ENCODE assay signal across 39 mouse cellular contexts in genomic region chr14:36137696-36138095, GRCm38 (mm10). TPM values are rescaled to one million over a fixed set of nuclear protein-coding genes. Genes with fewer than 3 reads are reported as not detected.
"Had no signal": no experiment of that assay in that cellular context is flagged by ENCODE, and none has a peak within 500 bp of the region (broad histone marks: within the 10 kb centered on the region; RNA-seq: fewer than 3 reads in every experiment).

No protein-coding gene starts in this region.

- DNase-seq: cerebellum, adult 9-10 months; cerebellum, adult 9-11 months; cerebellum, postnatal 10 days; cerebellum, postnatal 14 days; cerebellum, postnatal 25 days; cerebellum, postnatal 36 days; embryo, embryonic 11 days; forebrain, postnatal 0 days; gastrocnemius, adult 2 months; gastrocnemius, postnatal 10 days; gastrocnemius, postnatal 14 days; gastrocnemius, postnatal 25 days; gastrocnemius, postnatal 36 days; heart, adult 11 months; heart, adult 18-20 months; heart, adult 2 months had no signal

- ATAC-seq: forebrain, embryonic 13.5 days; forebrain, embryonic 14.5 days; forebrain, embryonic 15.5 days; forebrain, embryonic 16.5 days; forebrain, postnatal 0 days had no signal

- H3K4me1 ChIP-seq: embryonic facial prominence, embryonic 10.5 days; embryonic facial prominence, embryonic 12.5 days; embryonic facial prominence, embryonic 13.5 days; embryonic facial prominence, embryonic 15.5 days; forebrain, embryonic 10.5 days had no signal

- H3K36me3 ChIP-seq: embryonic facial prominence, embryonic 10.5 days; embryonic facial prominence, embryonic 12.5 days; embryonic facial prominence, embryonic 13.5 days; embryonic facial prominence, embryonic 15.5 days; forebrain, embryonic 10.5 days; forebrain, embryonic 12.5 days; forebrain, embryonic 15.5 days had no signal

- H3K9me3 ChIP-seq: embryonic facial prominence, embryonic 10.5 days; embryonic facial prominence, embryonic 12.5 days; embryonic facial prominence, embryonic 13.5 days; embryonic facial prominence, embryonic 15.5 days; forebrain, embryonic 10.5 days; forebrain, embryonic 12.5 days; forebrain, embryonic 13.5 days; forebrain, embryonic 15.5 days had no signal

- H3K27me3 ChIP-seq: embryonic facial prominence, embryonic 12.5 days; embryonic facial prominence, embryonic 13.5 days; embryonic facial prominence, embryonic 15.5 days; forebrain, embryonic 12.5 days; forebrain, embryonic 13.5 days; forebrain, embryonic 15.5 days had no signal

- H3K4me2 ChIP-seq: embryonic facial prominence, embryonic 12.5 days; embryonic facial prominence, embryonic 13.5 days; embryonic facial prominence, embryonic 15.5 days; forebrain, embryonic 12.5 days; forebrain, embryonic 13.5 days; forebrain, embryonic 15.5 days had no signal

- H3K4me3 ChIP-seq: embryonic facial prominence, embryonic 10.5 days; embryonic facial prominence, embryonic 12.5 days; embryonic facial prominence, embryonic 13.5 days; embryonic facial prominence, embryonic 15.5 days; erythroblast, embryonic 14.5 days; forebrain, embryonic 10.5 days; forebrain, embryonic 12.5 days; forebrain, embryonic 13.5 days; forebrain, embryonic 15.5 days; gastrocnemius, adult 2 months; heart, adult 2 months had no signal

- H3K27ac ChIP-seq: embryonic facial prominence, embryonic 10.5 days; embryonic facial prominence, embryonic 12.5 days; embryonic facial prominence, embryonic 13.5 days; embryonic facial prominence, embryonic 15.5 days; forebrain, embryonic 10.5 days; forebrain, embryonic 12.5 days; forebrain, embryonic 13.5 days; forebrain, embryonic 15.5 days; gastrocnemius, adult 2 months; heart, adult 2 months had no signal

- H3K9ac ChIP-seq: embryonic facial prominence, embryonic 12.5 days; embryonic facial prominence, embryonic 13.5 days; embryonic facial prominence, embryonic 15.5 days; forebrain, embryonic 12.5 days; forebrain, embryonic 13.5 days; forebrain, embryonic 15.5 days; forebrain, postnatal 0 days had no signal

RNA-seq across cellular contexts. Expression of gene 4930474N05Rik, which starts 43.0 kb away (rescaled TPM):
- total RNA-seq: common myeloid progenitor, adult 5-6 weeks; forebrain, postnatal 0 days; gastrocnemius, adult 18-20 months; gastrocnemius, adult 2 months; gastrocnemius, adult 8-10 months; gastrocnemius, postnatal 10 days; gastrocnemius, postnatal 14 days; gastrocnemius, postnatal 25 days; gastrocnemius, postnatal 36 days; gastrocnemius, postnatal 4 days; granulocyte monocyte progenitor cell, adult 5-6 weeks; heart, adult 18-20 months; heart, adult 2 months; heart, adult 8-10 months had no signal
- polyA plus RNA-seq: cortical plate, adult 2 months; embryonic facial prominence, embryonic 10.5 days; embryonic facial prominence, embryonic 11.5 days; embryonic facial prominence, embryonic 12.5 days; embryonic facial prominence, embryonic 13.5 days; embryonic facial prominence, embryonic 14.5 days; embryonic facial prominence, embryonic 15.5 days; erythroblast, embryonic 14.5 days; forebrain, embryonic 10.5 days; forebrain, embryonic 11.5 days; forebrain, embryonic 12.5 days; forebrain, embryonic 13.5 days; forebrain, embryonic 14.5 days; forebrain, embryonic 15.5 days; forebrain, embryonic 16.5 days; forebrain, postnatal 0 days; frontal cortex, adult 2 months; gonadal fat pad, adult 2 months; heart, adult 2 months had no signal
